Comparison of ENCODE assay signal across 18 mouse cellular contexts in the genomic region with DNA sequence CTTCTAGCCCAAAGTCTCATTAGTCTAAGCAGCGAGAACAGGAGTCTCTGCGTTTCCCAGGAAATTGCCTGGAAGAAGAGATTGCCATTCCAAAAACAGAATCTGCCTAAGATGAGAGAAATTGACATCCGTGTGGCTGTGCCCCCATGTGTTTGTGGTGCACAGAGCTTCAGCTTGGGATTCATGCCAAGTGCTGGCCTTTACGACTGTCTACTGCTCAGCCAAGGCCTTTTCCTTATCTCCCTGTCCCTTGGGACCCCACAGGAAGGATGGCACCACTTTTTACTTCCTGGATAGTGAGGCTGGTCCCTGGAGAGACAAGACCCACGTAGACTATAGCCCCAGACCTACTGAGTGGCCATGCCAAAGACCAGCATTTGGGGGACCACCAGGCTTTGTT.
DNase-seq lines count a peak whose midpoint lies in the region; ATAC-seq lines count a peak whose summit lies in the region.
"Had no signal": no experiment of that assay in that cellular context is flagged by ENCODE, and none has a peak within 500 bp of the region (broad histone marks: within the 10 kb centered on the region; RNA-seq: fewer than 3 reads in every experiment).

No protein-coding gene starts in this region.

- no peak for DNase-seq in neural tube, embryonic 10.5 days (ENCODE audit: extremely low spot score, low spot score)
- DNase-seq in embryonic facial prominence, embryonic 10.5 days (ENCODE audit: low spot score) = no peak
- DNase-seq in forebrain, embryonic 11.5 days (ENCODE audit: low spot score) = no peak
- DNase-seq in layer of hippocampus, adult 11-12 months (ENCODE audit: low spot score) = no peak
- DNase-seq: gastrocnemius, postnatal 36 days; heart, postnatal 10 days; lung, postnatal 4 days; spleen, adult 18-20 months; thymus, adult 18-20 months had no signal

- H3K4me1 ChIP-seq in hindbrain, embryonic 13.5 days (replicated peaks) = peaks cover 36% of the 10 kb centered on the region
- peaks cover 6% of the 10 kb centered on the region for H3K4me1 ChIP-seq in hindbrain, embryonic 12.5 days
- H3K4me1 ChIP-seq in neural tube, embryonic 13.5 days (replicated peaks) = peaks cover 53% of the 10 kb centered on the region
- H3K4me1 ChIP-seq in embryonic facial prominence, embryonic 10.5 days = peaks cover 33% of the 10 kb centered on the region
- H3K4me1 ChIP-seq in forebrain, embryonic 11.5 days (replicated peaks; ENCODE audit: control insufficient read depth, insufficient read depth, low read length) = no peaks in the 10 kb centered on the region

- 80% methylated on average over 5 of the region's 5 CpGs for WGBS in hindbrain, embryonic 13.5 days
- 88% methylated on average over 5 of the region's 5 CpGs for WGBS in hindbrain, embryonic 12.5 days
- WGBS in neural tube, embryonic 13.5 days = 71% methylated on average over 5 of the region's 5 CpGs
- 88% methylated on average over 5 of the region's 5 CpGs for WGBS in embryonic facial prominence, embryonic 10.5 days
- 93% methylated on average over 5 of the region's 5 CpGs for WGBS in forebrain, embryonic 11.5 days

- no peaks in the 10 kb centered on the region for H3K27me3 ChIP-seq in hindbrain, embryonic 13.5 days
- H3K27me3 ChIP-seq in hindbrain, embryonic 12.5 days = no peaks in the 10 kb centered on the region
- H3K27me3 ChIP-seq in neural tube, embryonic 13.5 days = no peaks in the 10 kb centered on the region
- no peaks in the 10 kb centered on the region for H3K27me3 ChIP-seq in embryonic facial prominence, embryonic 10.5 days (replicated peaks; ENCODE audit: low read depth, poor library complexity, severe bottlenecking)
- H3K27me3 ChIP-seq in forebrain, embryonic 11.5 days (ENCODE audit: control insufficient read depth, insufficient read depth, low read length) = no peaks in the 10 kb centered on the region
- H3K27me3 ChIP-seq: embryonic facial prominence, embryonic 15.5 days; forebrain, embryonic 12.5 days; hindbrain, embryonic 15.5 days; limb, embryonic 15.5 days; midbrain, embryonic 12.5 days had no signal

- H3K4me3 ChIP-seq in hindbrain, embryonic 13.5 days = no peak overlapping the region
- no peak overlapping the region for H3K4me3 ChIP-seq in hindbrain, embryonic 12.5 days
- no peak overlapping the region for H3K4me3 ChIP-seq in neural tube, embryonic 13.5 days
- H3K4me3 ChIP-seq in embryonic facial prominence, embryonic 10.5 days = no peak overlapping the region
- no peak overlapping the region for H3K4me3 ChIP-seq in forebrain, embryonic 11.5 days (ENCODE audit: low read depth, low read length)
- H3K4me3 ChIP-seq: embryonic facial prominence, embryonic 15.5 days; forebrain, embryonic 12.5 days; hindbrain, embryonic 15.5 days; limb, embryonic 15.5 days; midbrain, embryonic 12.5 days had no signal

- H3K4me2 ChIP-seq in hindbrain, embryonic 13.5 days = no peak overlapping the region
- no peak overlapping the region for H3K4me2 ChIP-seq in hindbrain, embryonic 12.5 days (replicated peaks)
- no peak overlapping the region for H3K4me2 ChIP-seq in neural tube, embryonic 13.5 days
- H3K4me2 ChIP-seq in forebrain, embryonic 11.5 days (ENCODE audit: low read depth, low read length, severe bottlenecking) = no peak overlapping the region
- H3K4me2 ChIP-seq: embryonic facial prominence, embryonic 15.5 days; forebrain, embryonic 12.5 days; hindbrain, embryonic 15.5 days; limb, embryonic 15.5 days; midbrain, embryonic 12.5 days had no signal

- H3K27ac ChIP-seq in hindbrain, embryonic 13.5 days = peak overlapping the region; percentile 55
- H3K27ac ChIP-seq in hindbrain, embryonic 12.5 days = no peak overlapping the region
- H3K27ac ChIP-seq in neural tube, embryonic 13.5 days (replicated peaks) = 0 out of 2 replicates have a peak overlapping the region, but pooled peaks have one; percentile 23
- peak overlapping the region; percentile 54 for H3K27ac ChIP-seq in embryonic facial prominence, embryonic 10.5 days (replicated peaks)
- H3K27ac ChIP-seq in forebrain, embryonic 11.5 days (ENCODE audit: low read depth, low read length) = no peak overlapping the region
- H3K27ac ChIP-seq: embryonic facial prominence, embryonic 15.5 days; forebrain, embryonic 12.5 days; hindbrain, embryonic 15.5 days; limb, embryonic 15.5 days; midbrain, embryonic 12.5 days had no signal

- no peak overlapping the region for H3K9ac ChIP-seq in hindbrain, embryonic 13.5 days
- H3K9ac ChIP-seq in hindbrain, embryonic 12.5 days = no peak overlapping the region
- no peak overlapping the region for H3K9ac ChIP-seq in neural tube, embryonic 13.5 days
- no peak overlapping the region for H3K9ac ChIP-seq in forebrain, embryonic 11.5 days (ENCODE audit: low read length)
- H3K9ac ChIP-seq: embryonic facial prominence, embryonic 15.5 days; forebrain, embryonic 12.5 days; hindbrain, embryonic 15.5 days; limb, embryonic 15.5 days; midbrain, embryonic 12.5 days had no signal

- no peaks in the 10 kb centered on the region for H3K9me3 ChIP-seq in hindbrain, embryonic 13.5 days
- H3K9me3 ChIP-seq in hindbrain, embryonic 12.5 days (replicated peaks) = no peaks in the 10 kb centered on the region
- no peaks in the 10 kb centered on the region for H3K9me3 ChIP-seq in neural tube, embryonic 13.5 days
- no peaks in the 10 kb centered on the region for H3K9me3 ChIP-seq in embryonic facial prominence, embryonic 10.5 days
- H3K9me3 ChIP-seq in forebrain, embryonic 11.5 days (ENCODE audit: control insufficient read depth, low read length) = no peaks in the 10 kb centered on the region
- H3K9me3 ChIP-seq: embryonic facial prominence, embryonic 15.5 days; forebrain, embryonic 12.5 days; hindbrain, embryonic 15.5 days; limb, embryonic 15.5 days; midbrain, embryonic 12.5 days had no signal

- H3K36me3 ChIP-seq in hindbrain, embryonic 13.5 days = peaks cover 13% of the 10 kb centered on the region
- H3K36me3 ChIP-seq in hindbrain, embryonic 12.5 days = peaks cover 12% of the 10 kb centered on the region
- peaks cover 13% of the 10 kb centered on the region for H3K36me3 ChIP-seq in neural tube, embryonic 13.5 days
- peaks cover 78% of the 10 kb centered on the region for H3K36me3 ChIP-seq in embryonic facial prominence, embryonic 10.5 days (replicated peaks)
- H3K36me3 ChIP-seq in forebrain, embryonic 11.5 days (ENCODE audit: control insufficient read depth, insufficient read depth, low read length) = no peaks in the 10 kb centered on the region

- no peak for ATAC-seq in hindbrain, embryonic 13.5 days (ENCODE audit: low FRiP score)
- no peak for ATAC-seq in hindbrain, embryonic 12.5 days (ENCODE audit: low FRiP score)
- no peak for ATAC-seq in neural tube, embryonic 13.5 days (ENCODE audit: low read depth)
- no peak for ATAC-seq in forebrain, embryonic 11.5 days (replicated peaks; ENCODE audit: low FRiP score)
- ATAC-seq: intestine, postnatal 0 days had no signal

Comparison
In these comparisons a context has a peak if more than half of its experiments do, and no peak if none do; other contexts are left out.
1. H3K27ac ChIP-seq: peak in hindbrain, embryonic 13.5 days (single experiment), neural tube, embryonic 13.5 days (single experiment) and embryonic facial prominence, embryonic 10.5 days (single experiment); none in hindbrain, embryonic 12.5 days (single experiment) and forebrain, embryonic 11.5 days (single experiment).